Mouse (Mus musculus): ENCODE results near the gene Tnfsf13b. TPM values are rescaled to one million over a fixed set of nuclear protein-coding genes. Genes with fewer than 3 reads are reported as not detected.

Tnfsf13b gene
- polyA plus RNA-seq (2012; ENCODE audit: low replicate concordance), result 0.19 and 0.28 TPM in 2 replicates

DNA sequence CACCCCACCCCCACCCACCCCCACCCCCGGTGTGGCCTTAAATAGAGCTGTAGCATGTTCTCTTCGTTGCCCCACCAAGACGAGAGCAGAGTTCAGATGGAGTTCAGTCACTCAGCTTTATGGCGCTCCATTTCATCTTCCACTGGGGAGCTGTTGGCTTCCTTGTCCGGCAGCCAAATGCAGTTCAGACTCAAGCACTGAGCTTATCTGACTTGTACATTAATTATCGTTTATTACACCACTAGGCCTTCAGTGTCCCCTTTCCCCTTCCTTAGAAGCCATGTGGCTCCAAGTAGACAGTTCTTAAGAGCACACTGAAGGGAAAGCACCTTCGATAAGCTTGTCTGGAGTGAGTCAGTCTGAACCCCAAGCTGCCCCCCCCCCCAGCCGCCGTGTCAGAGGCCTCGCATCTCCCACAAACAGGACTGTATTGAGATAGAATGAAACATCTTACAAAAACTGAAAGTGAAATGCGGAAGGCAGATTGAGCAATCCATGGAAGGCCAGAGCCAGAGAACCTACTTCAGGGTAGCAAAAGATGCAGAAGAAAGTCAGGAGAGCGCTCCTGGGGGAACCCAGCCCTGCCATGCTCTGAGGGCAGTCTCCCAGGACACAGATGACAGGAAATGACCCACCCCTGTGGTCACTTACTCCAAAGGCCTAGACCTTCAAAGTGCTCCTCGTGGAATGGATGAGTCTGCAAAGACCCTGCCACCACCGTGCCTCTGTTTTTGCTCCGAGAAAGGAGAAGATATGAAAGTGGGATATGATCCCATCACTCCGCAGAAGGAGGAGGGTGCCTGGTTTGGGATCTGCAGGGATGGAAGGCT, at the start of gene Tnfsf13b:
Gene Tnfsf13b (plus strand): TSS at position 312 of the 830 bp plus-strand sequence.

DNA sequence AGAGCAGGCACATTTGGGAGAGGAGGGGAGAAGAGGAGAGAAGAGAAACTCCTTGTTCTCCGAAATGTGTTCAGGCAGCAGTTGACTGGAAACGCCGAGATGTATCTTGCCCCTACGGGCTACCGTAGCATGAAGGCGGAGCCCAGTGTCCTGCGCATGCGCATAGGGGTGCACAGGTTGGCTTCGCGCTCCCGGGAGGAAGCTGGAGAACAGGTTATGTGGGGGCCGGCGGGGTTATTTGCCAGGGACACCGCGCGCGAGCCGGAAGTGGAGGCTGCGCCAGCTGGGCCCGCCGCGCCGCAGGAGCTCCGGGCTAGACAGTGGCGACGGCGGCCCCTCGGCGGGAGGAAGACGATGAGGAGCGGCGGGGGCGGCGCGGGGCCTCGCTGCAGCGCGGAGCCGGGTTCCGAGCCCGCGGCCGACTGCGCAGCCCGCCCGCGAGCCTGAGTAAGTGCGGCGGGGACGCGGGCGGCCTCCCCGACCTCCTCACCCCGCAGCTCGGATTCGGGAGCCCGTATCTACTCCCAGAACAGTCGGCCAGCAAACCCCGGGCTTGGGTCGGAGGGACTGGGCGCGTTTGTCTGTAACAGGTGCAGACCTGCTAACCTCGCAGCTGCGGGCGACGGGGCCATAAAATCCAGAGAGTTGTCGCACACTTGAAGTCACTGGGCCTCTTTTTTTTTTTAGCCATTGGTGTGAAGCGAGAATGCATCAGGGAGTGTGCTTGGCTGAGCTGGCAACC, 28.5 kb upstream of the Tnfsf13b start, which contains the start of the genes Lig4 and Abhd13:
Gene Lig4 (minus strand): TSS at position 114 of the 742 bp plus-strand sequence.
Gene Abhd13 (plus strand): TSS at position 135 of the 742 bp plus-strand sequence.

Other genes with a start within 250 kb of the Tnfsf13b start
- gene Fam155a, start 235.3 kb upstream of the Tnfsf13b start, polyA plus RNA-seq (2012; ENCODE audit: low replicate concordance), result 0.09 TPM in 1 of 2 replicates, not detected in the other
- gene Gm10217, start 142.2 kb upstream of the Tnfsf13b start, polyA plus RNA-seq (2012; ENCODE audit: low replicate concordance), result not detected in 2 replicates
- 0.10 and 0.81 TPM in 2 replicates for gene Lig4, start 28.8 kb upstream of the Tnfsf13b start, polyA plus RNA-seq (2012; ENCODE audit: low replicate concordance)
- 0.96 and 1.4 TPM in 2 replicates for gene Abhd13, start 28.8 kb upstream of the Tnfsf13b start, polyA plus RNA-seq (2012; ENCODE audit: low replicate concordance)
- gene Myo16, start 147.4 kb downstream of the Tnfsf13b start, polyA plus RNA-seq (2012; ENCODE audit: low replicate concordance), result not detected in 2 replicates

Data from leukemia stem cell, adult 10-12 weeks (primary cell).